Mouse (Mus musculus): ENCODE data around the gene Cdrt4. TPM values are rescaled to one million over a fixed set of nuclear protein-coding genes. Genes with fewer than 3 reads are reported as not detected.

The Cdrt4 gene
- total RNA-seq, 1 experiment from 2014 or later, result not detected

DNA sequence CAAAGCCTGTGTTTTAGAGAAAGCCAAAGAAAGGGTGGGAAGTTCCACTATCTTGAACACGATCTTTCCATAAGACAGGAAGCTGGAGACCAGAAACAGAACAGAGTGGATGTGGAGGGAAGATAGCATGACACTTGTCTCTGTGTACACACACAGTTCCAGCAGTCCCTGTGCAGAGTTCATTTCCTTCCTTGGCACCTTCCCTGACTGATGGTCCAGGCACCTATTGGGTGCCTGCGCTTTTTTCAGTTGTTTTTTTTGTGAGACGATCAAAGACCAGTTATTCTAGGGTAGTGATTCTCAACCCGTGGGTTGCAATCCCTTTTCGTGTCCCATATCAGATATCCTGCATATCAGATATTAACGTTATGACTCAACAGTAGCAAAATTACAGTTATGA, 13.0 kb upstream of the Cdrt4 start:
- no peak for ATAC-seq (ENCODE audit: extremely low read depth, insufficient number of reproducible peaks, low FRiP score, poor library complexity, severe bottlenecking)

DNA sequence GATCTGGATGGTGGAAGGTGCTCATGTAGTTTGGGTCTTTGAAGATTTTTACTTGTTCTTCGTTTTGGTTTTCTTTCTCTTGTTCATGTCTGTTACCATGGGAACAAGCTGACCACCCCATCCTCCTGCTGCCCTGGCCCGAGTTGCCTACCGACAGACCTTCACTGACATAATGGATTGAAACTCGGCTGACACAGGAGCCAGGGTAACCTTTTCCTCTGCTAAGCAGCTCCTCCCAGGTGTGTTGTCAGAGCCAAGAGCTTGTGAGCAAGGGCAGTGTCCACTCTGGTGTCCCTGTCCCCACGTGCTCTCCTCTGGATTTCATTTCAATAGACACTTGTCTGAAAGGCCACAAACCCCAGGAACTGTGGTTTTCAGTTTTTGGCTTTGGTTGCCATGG, 12.1 kb upstream of the Cdrt4 start:
- no peak for ATAC-seq (ENCODE audit: extremely low read depth, insufficient number of reproducible peaks, low FRiP score, poor library complexity, severe bottlenecking)

DNA sequence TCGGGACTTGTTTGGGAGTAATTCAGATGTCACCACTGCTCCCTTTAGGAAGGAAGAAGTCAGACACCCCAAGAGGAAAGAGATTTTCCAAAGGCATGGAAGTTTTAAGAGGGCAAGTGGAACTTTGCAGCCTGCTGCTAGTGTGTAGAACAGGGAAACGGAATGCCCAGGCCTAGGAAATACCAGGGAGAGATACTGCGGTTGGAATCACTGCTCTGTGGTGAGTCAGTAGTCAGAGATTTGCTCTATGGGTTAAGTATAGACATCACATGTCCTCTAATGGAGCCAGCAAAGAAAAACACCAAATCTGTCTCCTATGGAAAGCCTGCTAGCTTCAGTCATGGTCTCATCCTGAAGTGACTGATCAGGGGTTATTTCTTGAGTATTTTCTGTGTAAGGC, 10.8 kb upstream of the Cdrt4 start:
- ATAC-seq (ENCODE audit: extremely low read depth, insufficient number of reproducible peaks, low FRiP score, poor library complexity, severe bottlenecking), result no peak

DNA sequence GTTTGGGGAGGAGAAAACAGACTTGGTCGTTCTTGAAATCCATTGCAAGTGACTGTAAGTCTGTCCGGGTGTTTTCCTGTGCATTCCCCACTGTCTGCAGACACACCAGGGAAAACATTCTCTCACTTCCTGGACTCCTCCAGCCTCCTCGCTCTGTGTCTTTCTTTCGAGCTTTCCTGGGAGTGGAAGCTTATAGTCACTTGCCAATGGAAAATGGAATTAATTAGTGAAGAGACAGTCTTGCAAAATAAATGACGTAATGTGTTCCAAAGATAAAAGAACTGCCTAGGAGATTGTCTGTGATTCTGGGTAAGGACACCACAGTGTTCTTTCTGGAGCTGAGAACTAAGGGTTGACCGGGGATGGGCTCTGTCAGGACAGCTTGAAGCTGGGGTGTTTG, 7.5 kb upstream of the Cdrt4 start:
- no peak for ATAC-seq (ENCODE audit: extremely low read depth, insufficient number of reproducible peaks, low FRiP score, poor library complexity, severe bottlenecking)

DNA sequence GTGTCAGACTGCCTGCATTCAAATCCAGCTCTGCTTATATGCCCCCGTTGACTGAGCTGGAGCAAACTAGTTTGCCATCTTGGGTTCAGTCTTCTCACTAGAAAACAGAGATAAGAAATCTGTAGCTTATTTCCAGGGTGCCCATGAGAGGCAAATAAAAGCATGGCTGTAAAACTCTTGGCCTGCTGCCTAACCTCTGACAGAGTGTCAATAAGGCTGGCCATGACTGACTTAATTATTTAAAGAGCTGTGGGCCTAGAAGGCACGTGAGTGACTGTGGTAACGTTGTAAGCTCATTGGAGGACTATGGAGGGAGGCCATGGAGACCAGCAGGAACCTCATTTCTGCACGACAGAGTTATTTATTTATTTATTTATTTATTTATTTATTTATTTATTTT, 5.5 kb upstream of the Cdrt4 start:
- ATAC-seq (ENCODE audit: extremely low read depth, insufficient number of reproducible peaks, low FRiP score, poor library complexity, severe bottlenecking), result no peak

DNA sequence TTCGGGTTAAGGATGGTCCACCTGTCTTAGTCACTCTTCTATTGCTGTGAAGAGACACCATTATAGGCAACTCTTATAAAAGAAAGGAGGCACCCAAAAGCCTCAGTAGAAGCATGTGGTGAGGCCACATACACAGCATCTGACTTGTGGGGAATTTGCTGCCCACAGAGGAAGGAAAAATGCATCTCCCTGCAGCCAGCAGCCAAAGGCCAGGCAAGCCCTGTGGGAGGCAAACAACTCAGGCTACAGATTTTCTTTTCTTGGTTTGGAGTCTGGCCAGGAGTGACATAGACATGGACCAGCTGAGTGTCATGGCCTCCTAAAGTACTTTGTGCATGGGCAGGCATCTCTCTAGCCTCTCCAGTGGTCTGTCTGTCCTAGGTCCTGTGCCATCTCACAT, 1.4 kb upstream of the Cdrt4 start:
- ATAC-seq (ENCODE audit: extremely low read depth, insufficient number of reproducible peaks, low FRiP score, poor library complexity, severe bottlenecking), result no peak

DNA sequence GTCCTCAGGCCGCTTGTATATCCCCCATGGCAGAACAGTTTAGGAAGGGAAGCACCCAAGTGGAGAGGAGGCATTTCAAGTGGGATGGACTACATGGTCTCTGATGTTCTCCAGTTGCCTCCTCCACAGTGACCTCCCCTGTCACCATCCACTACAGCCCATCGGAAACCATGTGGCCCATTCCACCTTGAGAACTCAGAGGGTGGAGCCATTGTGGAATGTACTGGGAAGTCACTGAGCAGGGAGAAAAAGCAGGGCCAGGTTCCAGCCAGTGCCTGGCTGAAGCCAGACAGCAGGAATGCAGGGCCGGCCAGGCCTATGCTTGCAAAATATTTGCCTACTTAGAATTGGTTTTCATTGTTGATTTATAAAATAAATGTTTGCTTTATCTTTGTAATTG, 3.8 kb downstream of the Cdrt4 start:
- ATAC-seq (ENCODE audit: extremely low read depth, insufficient number of reproducible peaks, low FRiP score, poor library complexity, severe bottlenecking), result no peak

DNA sequence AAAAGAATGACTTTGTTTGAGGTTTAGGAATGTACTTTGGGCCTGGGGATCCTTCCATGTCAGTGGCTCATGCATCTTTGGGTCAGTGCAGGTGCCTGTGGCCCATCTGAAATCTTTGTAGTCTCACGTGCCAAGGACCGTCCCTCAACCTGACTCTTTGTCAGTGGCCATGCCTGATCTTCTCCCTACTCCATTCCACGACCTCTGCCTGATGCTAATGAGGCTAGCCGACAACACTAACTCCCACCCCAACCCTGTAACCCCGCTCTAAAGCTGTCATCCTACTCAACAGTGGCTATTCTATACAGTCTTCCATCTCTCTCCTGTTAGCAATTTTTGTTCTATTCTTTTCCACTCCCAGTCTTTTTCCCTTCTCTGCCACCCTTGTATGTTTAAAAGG, 4.2 kb downstream of the Cdrt4 start:
- ATAC-seq (ENCODE audit: extremely low read depth, insufficient number of reproducible peaks, low FRiP score, poor library complexity, severe bottlenecking), result no peak

DNA sequence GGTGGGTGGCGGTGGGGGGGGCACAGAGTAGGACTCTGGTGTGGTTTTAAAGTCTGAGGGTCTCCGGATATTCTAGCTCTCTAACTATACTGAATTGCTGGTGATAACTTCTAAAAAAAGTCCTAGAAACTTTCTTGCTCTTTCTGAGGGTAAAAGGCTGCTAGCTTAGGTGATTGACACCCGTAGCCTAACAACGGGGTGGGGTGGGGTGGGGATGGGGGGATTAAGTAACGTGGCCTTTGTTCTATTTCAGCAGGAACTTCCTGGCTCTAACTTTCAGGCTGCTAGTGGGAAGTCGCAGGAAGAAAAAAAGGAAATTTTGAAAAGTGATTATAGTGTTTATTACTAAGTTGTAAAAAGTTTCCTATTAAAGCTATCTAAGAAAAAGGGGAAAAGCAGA, 4.8 kb downstream of the Cdrt4 start:
- no peak for ATAC-seq (ENCODE audit: extremely low read depth, insufficient number of reproducible peaks, low FRiP score, poor library complexity, severe bottlenecking)

DNA sequence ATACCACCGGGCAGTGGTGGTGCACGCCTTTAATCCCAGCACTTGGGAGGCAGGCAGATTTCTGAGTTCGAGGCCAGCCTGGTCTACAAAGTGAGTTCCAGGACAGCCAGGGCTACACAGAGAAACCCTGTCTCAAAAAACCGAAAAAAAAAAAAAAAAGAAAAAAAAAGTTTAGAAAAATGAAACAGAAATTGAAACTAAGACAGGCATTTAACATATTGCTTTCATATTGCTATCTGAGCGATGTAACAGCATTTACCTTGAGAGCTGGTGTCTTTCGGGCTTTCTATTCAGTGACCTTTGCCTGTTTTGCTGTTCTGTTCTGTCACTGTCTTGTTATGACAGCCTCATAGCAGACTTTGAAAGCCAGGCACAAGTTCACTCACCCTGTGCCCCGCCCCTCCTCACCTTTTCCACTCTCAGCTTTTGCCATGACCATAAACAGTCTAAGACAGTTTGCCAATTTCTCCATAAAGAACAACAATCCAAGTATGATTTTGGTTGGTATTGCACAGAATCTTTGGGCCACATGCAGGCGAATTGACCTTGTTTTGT, 6.7 kb downstream of the Cdrt4 start:
- no peak for ATAC-seq (ENCODE audit: extremely low read depth, insufficient number of reproducible peaks, low FRiP score, poor library complexity, severe bottlenecking)

DNA sequence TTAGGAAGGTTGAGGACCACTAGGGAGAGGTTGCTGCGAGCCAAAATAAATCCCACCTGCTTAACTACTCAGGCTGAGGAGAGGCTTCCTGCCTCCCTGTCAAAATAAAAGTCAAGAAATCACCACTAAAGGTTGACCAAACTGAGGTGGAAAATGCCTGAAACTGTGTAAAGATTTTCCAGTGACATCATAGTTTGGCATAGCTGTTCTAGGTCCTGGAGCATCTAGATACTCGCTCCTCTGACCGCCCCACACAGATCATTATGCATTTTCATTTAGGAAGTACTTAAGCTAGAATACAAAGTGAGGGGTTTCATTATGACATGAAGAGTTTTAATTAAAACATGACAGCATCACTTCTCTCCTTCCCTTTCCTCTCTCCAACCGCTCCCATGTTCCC, 12.3 kb downstream of the Cdrt4 start:
- no peak for ATAC-seq (ENCODE audit: extremely low read depth, insufficient number of reproducible peaks, low FRiP score, poor library complexity, severe bottlenecking)

DNA sequence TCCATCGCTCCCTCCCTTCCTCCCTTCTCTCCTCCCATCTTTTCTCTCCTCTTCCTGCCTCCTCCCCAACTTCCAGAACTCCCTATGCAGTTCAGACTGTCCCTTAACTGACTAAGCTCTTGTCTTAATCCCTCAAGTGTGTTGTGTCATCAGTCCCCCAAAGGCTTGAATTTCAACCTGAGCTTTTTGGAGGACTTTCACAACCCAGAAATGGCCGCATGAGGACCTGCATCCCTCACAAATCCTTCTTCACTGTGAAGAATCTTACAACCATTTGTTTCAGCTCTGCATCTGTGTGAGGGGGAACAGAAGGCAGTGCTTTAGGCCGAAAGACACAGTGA, 15.4 kb downstream of the Cdrt4 start:
- no peak for ATAC-seq (ENCODE audit: extremely low read depth, insufficient number of reproducible peaks, low FRiP score, poor library complexity, severe bottlenecking)

DNA sequence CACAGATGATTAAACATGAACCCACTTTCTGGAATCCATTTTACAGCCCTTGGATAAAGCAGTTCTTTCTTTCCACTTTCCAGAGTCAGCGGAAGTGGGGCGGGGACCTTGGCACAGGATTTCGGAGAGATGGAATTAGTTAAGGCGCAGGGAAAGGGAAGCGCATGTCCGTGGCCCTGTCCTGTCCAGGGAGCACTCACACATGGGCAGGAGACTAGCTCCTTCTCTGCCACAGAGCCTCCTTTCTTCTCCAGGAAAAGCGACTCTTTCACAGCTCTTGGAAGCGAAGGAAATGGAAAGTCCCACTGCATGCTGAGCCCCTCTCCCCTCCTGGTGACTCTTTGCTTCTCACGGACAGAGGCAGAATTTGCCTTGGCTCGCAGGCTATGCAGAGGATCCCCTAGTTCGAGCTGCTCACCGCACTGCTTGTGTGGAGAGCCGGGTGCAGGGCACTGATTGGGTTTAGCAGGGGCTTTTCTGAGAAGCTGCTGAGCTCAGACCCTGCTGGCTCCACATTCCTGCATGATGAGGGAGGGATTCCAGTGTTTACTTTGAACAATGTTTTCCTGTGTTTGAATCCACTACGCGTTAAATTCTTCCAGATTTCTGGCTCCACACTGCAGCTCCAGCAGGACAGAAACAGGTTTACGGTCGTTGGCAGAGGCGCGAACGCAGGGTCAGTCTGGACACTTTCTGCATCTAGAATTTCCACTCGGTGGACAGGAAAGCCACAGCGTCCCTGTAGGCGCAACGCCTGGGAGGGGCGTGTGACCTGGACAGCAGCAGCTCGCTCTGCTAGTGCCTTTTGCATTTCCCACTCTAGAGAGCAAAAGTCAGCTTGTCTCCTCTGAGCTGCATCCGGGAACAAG, 16.0 kb downstream of the Cdrt4 start:
- no peak for ATAC-seq (ENCODE audit: extremely low read depth, insufficient number of reproducible peaks, low FRiP score, poor library complexity, severe bottlenecking)

DNA sequence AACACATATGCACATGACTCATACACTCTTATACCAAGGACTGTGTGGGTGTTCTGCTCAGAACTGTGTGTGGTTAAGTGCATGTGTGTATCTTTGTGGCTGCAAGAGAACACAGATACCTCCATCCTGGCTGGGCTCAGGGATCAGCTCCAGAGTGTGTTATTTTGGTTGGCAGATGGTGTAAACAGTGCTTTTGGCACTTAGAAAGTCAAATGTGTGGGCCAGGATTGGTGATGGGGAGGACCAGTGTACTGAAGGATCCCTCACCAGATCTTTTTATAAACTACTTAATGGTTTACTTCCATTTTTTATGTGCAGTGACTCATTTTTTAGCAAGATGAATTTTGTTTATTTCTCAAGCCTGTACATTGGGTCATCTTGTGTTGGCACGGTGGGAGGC, 26.2 kb downstream of the Cdrt4 start:
- ATAC-seq (ENCODE audit: extremely low read depth, insufficient number of reproducible peaks, low FRiP score, poor library complexity, severe bottlenecking), result no peak

DNA sequence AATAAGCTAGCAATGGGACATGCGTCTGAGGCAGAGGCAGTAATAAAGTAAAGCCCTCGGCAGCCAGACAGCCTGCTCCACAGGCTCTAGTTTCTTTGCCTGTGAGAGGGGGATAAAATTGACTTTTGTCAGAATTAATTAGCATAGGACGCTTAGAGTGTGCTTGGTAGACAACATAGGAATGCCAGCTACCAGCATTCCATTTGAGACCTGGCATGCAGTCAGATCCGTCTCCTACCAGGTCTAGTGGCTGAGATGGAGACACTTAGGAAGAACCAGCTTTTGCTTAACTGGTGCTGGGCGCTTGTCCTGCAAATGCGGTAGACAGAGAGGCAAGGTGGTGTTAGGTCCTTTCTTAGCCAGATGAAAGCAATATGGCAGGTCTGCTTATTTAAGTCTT, 27.9 kb downstream of the Cdrt4 start:
- ATAC-seq (ENCODE audit: extremely low read depth, insufficient number of reproducible peaks, low FRiP score, poor library complexity, severe bottlenecking), result no peak

DNA sequence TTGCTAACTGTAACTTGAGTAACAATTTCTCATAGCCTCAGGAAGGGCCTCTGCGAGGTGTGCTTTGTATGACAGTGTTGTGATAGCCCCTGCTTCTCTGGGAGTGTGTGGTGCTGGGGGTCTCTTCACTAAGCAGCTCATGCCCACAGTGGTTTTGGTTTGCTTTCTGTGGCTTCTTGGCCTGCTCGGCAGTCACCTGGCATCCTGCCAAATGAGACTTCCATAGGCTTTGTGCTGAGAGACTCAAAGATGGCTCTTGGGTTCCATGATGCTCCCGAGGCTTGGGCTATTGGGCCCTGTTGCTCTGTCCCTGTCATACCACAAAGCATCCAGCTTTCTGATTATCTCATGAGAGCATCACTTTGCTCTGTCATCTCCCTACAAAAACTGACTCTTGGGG, 30.7 kb downstream of the Cdrt4 start:
- no peak for ATAC-seq (ENCODE audit: extremely low read depth, insufficient number of reproducible peaks, low FRiP score, poor library complexity, severe bottlenecking)

DNA sequence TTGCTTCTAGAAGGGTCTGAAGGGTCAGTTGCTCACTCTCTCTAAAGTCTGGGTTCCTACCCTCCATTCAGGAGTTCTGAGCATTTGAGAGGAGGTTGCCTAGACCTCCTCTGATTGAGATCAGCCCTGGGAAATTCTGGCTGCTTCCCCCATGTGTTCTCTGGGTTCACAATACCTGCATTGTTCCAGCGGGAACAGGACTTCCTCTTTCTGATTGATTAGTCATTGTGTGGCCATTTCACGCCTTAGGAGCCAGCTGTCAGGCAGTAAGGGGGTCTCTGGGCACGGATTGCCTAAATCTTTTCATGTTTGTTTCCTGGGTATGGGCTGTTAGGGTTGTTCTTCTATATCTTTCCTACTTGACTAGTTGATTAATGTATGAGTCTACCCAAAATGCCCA, 32.8 kb downstream of the Cdrt4 start:
- no peak for ATAC-seq (ENCODE audit: extremely low read depth, insufficient number of reproducible peaks, low FRiP score, poor library complexity, severe bottlenecking)

DNA sequence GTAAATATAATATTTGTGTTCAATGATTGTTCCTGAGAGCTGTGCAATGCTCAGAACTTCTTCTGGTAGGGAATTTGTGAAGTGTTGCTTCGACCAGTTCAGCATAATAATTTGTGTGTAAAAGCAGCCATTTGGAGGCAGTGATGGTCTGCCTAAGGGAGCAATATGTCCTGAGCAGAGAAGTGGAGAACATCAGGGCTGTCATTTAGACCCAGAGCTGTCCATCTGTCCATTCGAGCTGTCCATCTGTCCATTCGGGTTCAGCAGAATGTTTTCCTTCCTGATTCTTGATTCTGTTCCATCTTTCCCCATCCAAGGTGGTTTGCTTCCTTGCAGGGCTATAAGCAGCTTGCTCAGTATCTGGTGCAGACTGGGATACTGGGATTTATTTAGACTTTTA, 33.4 kb downstream of the Cdrt4 start:
- ATAC-seq (ENCODE audit: extremely low read depth, insufficient number of reproducible peaks, low FRiP score, poor library complexity, severe bottlenecking), result no peak

DNA sequence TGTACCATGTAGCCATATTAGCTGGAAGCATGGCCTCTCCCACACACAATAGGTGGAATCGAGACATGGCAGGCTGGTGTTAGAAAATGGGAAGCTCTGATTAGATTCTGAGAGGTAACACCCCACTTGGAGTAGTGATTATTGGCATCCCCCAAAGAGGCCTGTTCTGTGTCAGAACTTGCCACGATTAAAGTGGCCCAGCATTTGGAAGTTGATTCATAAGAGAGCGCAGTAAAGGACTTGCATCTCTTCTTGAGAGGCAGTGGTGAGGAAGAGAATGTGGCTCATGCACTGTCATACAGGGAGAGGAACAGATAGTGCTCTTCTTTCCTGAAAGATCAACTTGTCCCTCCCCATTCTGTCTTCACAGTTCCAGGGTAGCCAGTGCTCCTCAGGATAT, 34.1 kb downstream of the Cdrt4 start:
- no peak for ATAC-seq (ENCODE audit: extremely low read depth, insufficient number of reproducible peaks, low FRiP score, poor library complexity, severe bottlenecking)

DNA sequence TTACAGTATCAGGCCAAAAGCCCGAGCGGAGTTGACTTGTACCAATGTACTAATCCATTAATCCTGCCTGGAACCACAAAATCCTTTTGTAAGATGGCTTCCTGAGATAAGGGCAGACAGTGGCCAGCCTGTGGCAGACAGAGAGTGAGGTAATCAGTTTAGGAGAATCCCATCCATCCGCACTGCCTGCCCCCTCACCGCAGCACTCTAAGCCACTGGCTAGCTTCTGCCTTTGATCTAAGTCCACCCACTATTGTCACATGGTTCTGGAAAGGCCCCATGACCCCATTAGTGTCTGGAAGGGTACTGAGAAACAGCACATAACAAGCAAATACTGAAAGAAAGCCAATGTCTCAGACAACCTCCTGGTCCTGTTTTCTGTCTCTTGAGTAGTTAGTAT, 35.6 kb downstream of the Cdrt4 start:
- no peak for ATAC-seq (ENCODE audit: extremely low read depth, insufficient number of reproducible peaks, low FRiP score, poor library complexity, severe bottlenecking)

DNA sequence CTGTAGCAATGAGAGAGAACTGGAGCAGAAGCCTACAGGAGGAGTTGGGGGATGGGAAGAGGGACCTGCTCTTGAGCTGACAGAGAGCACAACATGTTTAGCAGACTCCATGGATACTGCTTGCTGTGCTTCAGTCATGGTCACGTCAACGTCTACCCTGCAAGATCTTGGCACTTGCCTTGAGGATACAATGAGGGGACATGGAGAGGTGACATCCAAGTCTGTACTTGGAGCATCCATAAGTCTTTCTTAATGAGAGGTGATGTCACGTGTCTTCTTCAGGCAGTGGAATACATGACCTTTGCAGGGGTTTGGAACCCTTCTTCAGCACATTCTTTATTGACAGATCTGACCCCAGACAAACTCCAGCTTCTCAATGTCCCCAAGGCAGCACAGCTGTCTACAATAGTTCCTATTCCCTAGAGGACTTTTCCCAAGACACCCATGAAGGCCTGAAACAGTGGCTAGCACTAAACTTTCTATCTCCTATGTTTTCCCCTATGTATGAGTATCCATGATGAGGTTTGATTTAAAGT, 39.2 kb downstream of the Cdrt4 start:
- no peak for ATAC-seq (ENCODE audit: extremely low read depth, insufficient number of reproducible peaks, low FRiP score, poor library complexity, severe bottlenecking)
